Mouse (Mus musculus): ENCODE results near the gene Cd209e. TPM values are rescaled to one million over a fixed set of nuclear protein-coding genes. Genes with fewer than 3 reads are reported as not detected.

Cd209e gene
- polyA plus RNA-seq (2012; rRNA removed) = not detected in 2 replicates

GRCm38 (mm10) chr8:3854209-3854608 lies at the start of gene Cd209e:
Cd209e (minus strand) TSS chr8:3854309.

GRCm38 (mm10) chr8:3878455-3878854 lies 24.3 kb upstream of the Cd209e start, which contains the start of gene Cd209d:
Cd209d (minus strand) TSS chr8:3878555.

Other genes with a start within 250 kb of the Cd209e start
- 93.2 and 110 TPM in 2 replicates for gene Xab2, start 233.0 kb downstream of the Cd209e start, polyA plus RNA-seq (2012; rRNA removed)
- gene Pet100, start 232.8 kb downstream of the Cd209e start, polyA plus RNA-seq (2012; rRNA removed) = 1.6 and 2.2 TPM in 2 replicates
- gene Pcp2, start 228.8 kb downstream of the Cd209e start, polyA plus RNA-seq (2012; rRNA removed) = not detected in 2 replicates
- gene Stxbp2, start 223.4 kb downstream of the Cd209e start, polyA plus RNA-seq (2012; rRNA removed) = 171 and 235 TPM in 2 replicates
- gene Retn, start 198.5 kb downstream of the Cd209e start, polyA plus RNA-seq (2012; rRNA removed) = 49.5 and 60.2 TPM in 2 replicates
- gene Mcemp1, start 188.6 kb downstream of the Cd209e start, polyA plus RNA-seq (2012; rRNA removed) = 0.36 and 0.55 TPM in 2 replicates
- 11.6 and 13.8 TPM in 2 replicates for gene Fcor, start 181.9 kb downstream of the Cd209e start, polyA plus RNA-seq (2012; rRNA removed)
- gene Trappc5, start 178.0 kb downstream of the Cd209e start, polyA plus RNA-seq (2012; rRNA removed) = 40.3 and 41.1 TPM in 2 replicates
- gene Fcer2a, start 160.1 kb downstream of the Cd209e start, polyA plus RNA-seq (2012; rRNA removed) = 0.11 and 0.20 TPM in 2 replicates
- gene Clec4g, start 133.7 kb downstream of the Cd209e start, polyA plus RNA-seq (2012; rRNA removed) = 0.22 TPM in 1 of 2 replicates, not detected in the other
- gene Cd209a, start 105.3 kb downstream of the Cd209e start, polyA plus RNA-seq (2012; rRNA removed) = 1.3 and 1.4 TPM in 2 replicates
- gene Cd209d, start 24.2 kb upstream of the Cd209e start, polyA plus RNA-seq (2012; rRNA removed) = 0.24 and 0.63 TPM in 2 replicates
- 0.33 and 0.49 TPM in 2 replicates for gene Cd209b, start 72.5 kb upstream of the Cd209e start, polyA plus RNA-seq (2012; rRNA removed)
- 0.54 and 0.64 TPM in 2 replicates for gene Cd209c, start 100.4 kb upstream of the Cd209e start, polyA plus RNA-seq (2012; rRNA removed)